Mouse (Mus musculus): Measurements from ENCODE around the gene Bcl7c. TPM values are rescaled to one million over a fixed set of nuclear protein-coding genes. Genes with fewer than 3 reads are reported as not detected.
A peak's percentile ranks its signal among the peaks of the same experiment; 100 is the strongest.
"Not testable (repeated sequence)": the region's sequence is repeated elsewhere in the genome, so short reads cannot be mapped to it uniquely, and the experiment has no call there.

The Bcl7c gene
- total RNA-seq, 2 experiments from 2014 or later = 32.7 to 39.9 TPM

DNA sequence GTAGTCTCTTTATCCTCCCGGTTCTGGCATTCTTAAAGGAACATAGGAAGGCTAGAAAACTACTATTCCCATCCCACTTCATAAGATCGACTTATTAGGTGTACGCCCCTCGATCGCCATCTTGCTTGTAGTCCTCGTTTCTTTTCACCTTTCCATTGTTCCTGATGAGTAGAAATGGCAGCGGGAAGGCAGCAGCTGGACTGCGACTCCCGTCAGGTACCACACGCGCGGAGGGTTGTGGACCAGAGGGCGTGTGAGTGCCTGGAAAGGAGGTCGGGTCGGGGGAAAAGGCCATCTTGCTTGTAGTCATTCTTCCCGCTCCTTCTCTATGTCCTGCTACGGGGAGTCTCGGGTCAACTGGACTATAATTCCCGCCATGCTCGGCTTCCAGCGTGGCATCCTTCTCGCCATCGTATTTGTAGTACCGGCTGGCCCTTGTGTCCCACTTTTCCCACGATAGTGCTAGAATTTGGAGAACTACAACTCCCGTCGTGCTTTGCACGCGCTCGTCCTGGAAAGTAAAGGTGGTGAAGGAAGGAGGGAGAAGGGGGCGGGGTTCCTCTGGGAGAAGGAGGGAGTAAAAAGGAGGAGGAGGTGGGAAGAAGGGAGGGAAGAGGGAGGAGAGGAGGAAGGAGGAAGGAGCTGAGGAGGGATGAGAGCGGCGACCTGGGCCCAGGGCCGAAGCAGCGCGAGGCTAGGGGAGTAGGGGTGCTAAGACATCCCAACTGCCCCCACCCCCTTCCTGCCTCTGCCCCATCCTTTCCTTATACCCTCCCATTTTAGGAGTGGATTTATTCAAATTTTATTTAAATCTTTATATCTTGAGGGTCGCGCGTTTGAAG, 37.1 kb upstream of the Bcl7c start:
- TF ChIP-seq CTCF (IDR thresholded peaks at IDR 0.05) = no peak
- intact Hi-C loops (cut with DNase I) = loop anchor here (1.0 to 5.0 kb wide), 3 partner anchors 71 to 1244 kb away; partner anchors contain the start of genes Atxn2l and Srcap
- Histone ChIP-seq H3K4me3 (peak overlapping the region; percentile 77), H3K27ac (peak overlapping the region; percentile 93)
- peak; percentile 91 to 97 for DNase-seq (ENCODE audit: extremely low spot score in 1 of 2, low spot score in 2 of 2)

GRCm38 (mm10) chr7:127745251-127745651, 36.5 kb upstream of the Bcl7c start:
- DNase-seq (ENCODE audit: extremely low spot score in 1 of 2, low spot score in 2 of 2) = peak; percentile 85 to 92
- Histone ChIP-seq H3K27ac (peak overlapping the region; percentile 93), H3K4me3 (peak overlapping the region; percentile 77)
- intact Hi-C loops (cut with DNase I) = loop anchor here (1.0 to 5.0 kb wide), 3 partner anchors 70 to 1243 kb away; partner anchors contain the start of genes Atxn2l and Srcap
- no peak for TF ChIP-seq CTCF (IDR thresholded peaks at IDR 0.05)

GRCm38 (mm10) chr7:127744366-127745045, 35.8 kb upstream of the Bcl7c start, which contains the start of gene Fbxl19:
Gene Fbxl19, plus strand, starts transcription at chr7:127744543.
- H3K4me3 ChIP-seq = peak within 1 kb of the TSS; percentile 77
- intact Hi-C loops (cut with DNase I) = loop anchor here (1.0 to 5.0 kb wide), 4 partner anchors 27 to 1242 kb away; partner anchors contain the start of genes Atxn2l and Srcap
- H3K27ac ChIP-seq = peak within 1 kb of the TSS; percentile 93
- TF ChIP-seq CTCF (IDR thresholded peaks at IDR 0.05) = peak; percentile 63
- DNase-seq (ENCODE audit: extremely low spot score in 1 of 2, low spot score in 2 of 2) = peak; percentile 70 to 73

DNA sequence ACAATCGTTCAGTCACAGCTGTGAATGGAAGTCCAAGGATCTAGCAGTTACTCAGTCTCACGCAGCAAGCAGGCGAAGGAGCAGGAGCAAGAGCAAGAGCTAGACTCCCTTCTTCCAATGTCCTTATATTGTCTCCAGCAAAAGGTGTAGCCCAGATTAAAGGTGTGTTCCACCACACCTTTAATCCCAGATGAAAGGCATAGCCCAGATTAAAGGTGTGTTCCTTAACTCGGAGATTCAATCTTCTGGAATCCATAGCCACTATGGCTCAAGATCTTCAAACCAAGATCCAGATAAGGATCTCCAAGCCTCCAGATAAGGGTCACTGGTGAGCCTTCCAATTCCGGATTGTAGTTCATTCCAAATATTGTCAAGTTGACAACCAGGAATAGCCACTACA, 23.3 kb upstream of the Bcl7c start, which contains the start of gene Ctf2:
TSS of gene Ctf2 (minus strand) at position 101 of the 400 bp plus-strand sequence.
- H3K27ac ChIP-seq; intact Hi-C loops (cut with DNase I); DNase-seq (ENCODE audit: extremely low spot score in 1 of 2, low spot score in 2 of 2); H3K4me3 ChIP-seq: not testable (repeated sequence)

GRCm38 (mm10) chr7:127730170-127730569, 21.4 kb upstream of the Bcl7c start:
- H3K27ac ChIP-seq = no peak overlapping the region
- H3K4me3 ChIP-seq = no peak overlapping the region
- intact Hi-C loops (cut with DNase I) = no loop called here
- TF ChIP-seq CTCF (IDR thresholded peaks at IDR 0.05) = no peak
- no peak for DNase-seq (ENCODE audit: extremely low spot score in 1 of 2, low spot score in 2 of 2)

- no peak overlapping the region for H3K27ac ChIP-seq
- no peak for TF ChIP-seq CTCF (IDR thresholded peaks at IDR 0.05)
- H3K4me3 ChIP-seq = no peak overlapping the region
- DNase-seq (ENCODE audit: extremely low spot score in 1 of 2, low spot score in 2 of 2) = no peak
- intact Hi-C loops (cut with DNase I) = no loop called here
These were observed 19.2 kb upstream of the Bcl7c start for GRCm38 (mm10) chr7:127727898-127728297.

DNA sequence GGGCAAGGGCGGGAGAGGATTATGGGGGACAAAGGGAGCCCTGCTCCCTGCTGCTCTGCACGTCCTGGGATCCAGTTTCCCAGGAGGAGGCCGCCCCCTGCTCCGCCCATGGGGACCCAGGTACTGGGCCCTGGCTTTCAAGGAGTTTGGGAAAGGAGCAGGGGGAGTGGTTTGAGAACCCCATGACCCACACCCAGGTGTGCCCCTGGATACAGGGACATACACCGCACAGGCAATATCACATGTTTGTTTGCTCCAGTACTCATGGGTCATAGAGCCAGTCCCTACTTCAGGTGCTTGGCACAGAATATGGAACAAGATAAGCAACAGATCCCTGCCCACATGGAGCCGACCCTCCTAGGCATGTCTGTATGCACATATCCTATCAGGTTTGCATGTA, 17.2 kb upstream of the Bcl7c start:
- intact Hi-C loops (cut with DNase I) = no loop called here
- TF ChIP-seq CTCF (IDR thresholded peaks at IDR 0.05) = no peak
- no peak overlapping the region for H3K4me3 ChIP-seq
- no peak for DNase-seq (ENCODE audit: extremely low spot score in 1 of 2, low spot score in 2 of 2)
- H3K27ac ChIP-seq = no peak overlapping the region

DNA sequence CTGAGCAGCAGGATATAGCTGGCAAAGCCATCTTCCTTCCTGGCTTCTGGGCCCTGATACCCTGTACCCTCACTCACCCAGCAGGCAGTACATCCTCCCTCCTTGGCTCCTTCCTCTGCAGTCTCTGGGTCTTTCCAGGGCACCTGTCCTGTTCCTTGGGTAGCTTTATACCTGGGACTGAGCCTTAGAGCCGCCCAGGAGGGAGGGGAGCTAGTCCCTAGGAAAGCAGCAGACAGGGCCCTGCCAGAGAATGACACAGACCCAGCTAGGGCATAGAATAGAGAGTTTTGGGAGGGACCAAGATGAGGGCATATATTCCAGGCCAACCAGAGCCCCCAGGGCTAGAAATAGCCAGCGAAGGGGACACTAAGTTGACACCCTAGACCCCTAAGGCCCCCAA, 16.8 kb upstream of the Bcl7c start:
- no peak for TF ChIP-seq CTCF (IDR thresholded peaks at IDR 0.05)
- Histone ChIP-seq H3K27ac (no peak overlapping the region), H3K4me3 (no peak overlapping the region)
- intact Hi-C loops (cut with DNase I) = no loop called here
- DNase-seq (ENCODE audit: extremely low spot score in 1 of 2, low spot score in 2 of 2) = no peak

DNA sequence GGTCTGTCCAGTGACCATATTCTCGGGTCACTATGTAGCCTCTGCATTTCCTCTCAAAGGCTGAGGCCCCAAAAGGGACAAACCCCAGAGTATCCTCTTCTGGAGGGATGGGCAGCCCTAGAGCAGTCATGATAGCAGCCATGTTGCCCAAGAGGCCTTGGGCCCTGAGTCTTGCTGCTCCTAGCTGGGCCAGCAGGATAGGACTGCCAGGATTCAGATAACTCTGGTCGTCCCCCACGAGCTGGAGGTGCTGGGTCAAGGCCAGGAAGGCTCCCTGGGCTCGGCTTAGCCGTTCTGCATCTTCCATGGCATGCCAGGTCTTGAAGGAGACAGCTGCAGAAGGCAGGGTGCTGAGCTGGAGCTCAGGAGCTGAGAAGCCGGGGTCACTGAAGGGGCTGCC, 10.5 kb upstream of the Bcl7c start:
- no peak for TF ChIP-seq CTCF (IDR thresholded peaks at IDR 0.05)
- no peak overlapping the region for H3K27ac ChIP-seq
- H3K4me3 ChIP-seq = no peak overlapping the region
- intact Hi-C loops (cut with DNase I) = no loop called here
- DNase-seq (ENCODE audit: extremely low spot score in 1 of 2, low spot score in 2 of 2) = no peak

GRCm38 (mm10) chr7:127718339-127718738, 9.6 kb upstream of the Bcl7c start:
- Histone ChIP-seq H3K27ac (no peak overlapping the region), H3K4me3 (no peak overlapping the region)
- TF ChIP-seq CTCF (IDR thresholded peaks at IDR 0.05) = no peak
- DNase-seq (ENCODE audit: extremely low spot score in 1 of 2, low spot score in 2 of 2) = no peak
- intact Hi-C loops (cut with DNase I) = no loop called here

GRCm38 (mm10) chr7:127716992-127717391, 8.3 kb upstream of the Bcl7c start:
- peak; percentile 61 to 73 for DNase-seq (ENCODE audit: extremely low spot score in 1 of 2, low spot score in 2 of 2)
- TF ChIP-seq CTCF (IDR thresholded peaks at IDR 0.05) = peak; percentile 80
- intact Hi-C loops (cut with DNase I) = loop anchor here (1.0 kb wide), 1 partner anchor 27 kb away; the partner anchor contains the start of gene Fbxl19
- H3K4me3 ChIP-seq = peak overlapping the region; percentile 51
- peak overlapping the region; percentile 22; the same call in 1 of the 2 replicates for H3K27ac ChIP-seq

DNA sequence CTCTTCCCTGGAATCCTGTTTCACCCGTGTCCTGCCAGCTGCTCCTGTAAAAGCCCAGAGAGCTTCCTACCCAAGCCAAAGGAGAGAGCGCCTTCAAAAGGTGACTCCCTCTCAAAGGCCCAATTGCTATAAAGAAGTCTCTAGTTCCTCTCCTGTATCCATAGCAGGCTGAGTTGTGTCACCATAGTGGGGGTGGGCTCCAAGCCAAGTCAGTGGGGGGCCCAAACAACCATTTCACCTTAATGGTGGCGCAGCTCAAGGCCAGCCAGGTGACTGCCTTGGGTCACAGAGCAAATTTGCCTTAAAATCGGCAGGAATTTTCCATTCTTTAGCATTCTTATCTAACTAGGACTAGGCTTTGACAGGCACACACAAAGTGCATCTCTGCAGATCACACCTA, 6.1 kb upstream of the Bcl7c start:
- intact Hi-C loops (cut with DNase I) = no loop called here
- DNase-seq (ENCODE audit: extremely low spot score in 1 of 2, low spot score in 2 of 2) = no peak
- TF ChIP-seq CTCF (IDR thresholded peaks at IDR 0.05) = no peak
- Histone ChIP-seq H3K27ac (no peak overlapping the region), H3K4me3 (no peak overlapping the region)
